Comparison of ENCODE assay signal across 9 mouse cellular contexts in genomic region chr16:20693111-20693701, GRCm38 (mm10). TPM values are rescaled to one million over a fixed set of nuclear protein-coding genes. Genes with fewer than 3 reads are reported as not detected.
DNase-seq lines count a peak whose midpoint lies in the region; ATAC-seq and TF ChIP-seq lines count a peak whose summit lies in the region.
"Had no signal": no experiment of that assay in that cellular context is flagged by ENCODE, and none has a peak within 500 bp of the region (broad histone marks: within the 10 kb centered on the region; RNA-seq: fewer than 3 reads in every experiment).

Fam131a (plus strand) TSS chr16:20693241.

- WGBS in hindbrain, embryonic 10.5 days, result under 1% methylated on average over 37 of the region's 37 CpGs
- under 1% methylated on average over 37 of the region's 37 CpGs for WGBS in lung, embryonic 14.5 days
- WGBS in olfactory bulb, adult 2 months, result under 1% methylated on average over 36 of the region's 37 CpGs

- peaks cover 45% of the 10 kb centered on the region for H3K4me1 ChIP-seq in hindbrain, embryonic 10.5 days (replicated peaks)
- 0 out of 2 replicates have a peak, but pooled peaks cover 2% of the 10 kb centered on the region for H3K4me1 ChIP-seq in lung, embryonic 14.5 days (ENCODE audit: insufficient read depth)
- H3K4me1 ChIP-seq in olfactory bulb, adult 2 months (ENCODE audit: control insufficient read depth, insufficient read depth, low read length), result peaks cover 28% of the 10 kb centered on the region

- peak within 1 kb of the TSS; percentile 64 for H3K9ac ChIP-seq in lung, embryonic 14.5 days

- H3K4me3 ChIP-seq in hindbrain, embryonic 10.5 days, result peak within 1 kb of the TSS; percentile 67
- H3K4me3 ChIP-seq in lung, embryonic 14.5 days (ENCODE audit: low read depth, low read length), result peak within 1 kb of the TSS; percentile 56
- peak within 1 kb of the TSS; percentile 67 for H3K4me3 ChIP-seq in olfactory bulb, adult 2 months (ENCODE audit: insufficient read depth, low read depth, low read length)

- H3K9me3 ChIP-seq in hindbrain, embryonic 10.5 days, result no peaks in the 10 kb centered on the region
- H3K9me3 ChIP-seq in lung, embryonic 14.5 days (ENCODE audit: low read depth, low read length), result no peaks in the 10 kb centered on the region

- peaks cover 20% of the 10 kb centered on the region for H3K27me3 ChIP-seq in hindbrain, embryonic 10.5 days (ENCODE audit: insufficient read depth, poor library complexity, severe bottlenecking)
- H3K27me3 ChIP-seq in lung, embryonic 14.5 days (ENCODE audit: insufficient read depth, low read length), result no peaks in the 10 kb centered on the region

- peak; percentile 53; the same call in 1 of the 2 replicates for TF ChIP-seq POLR2A in olfactory bulb, adult 2 months (IDR thresholded peaks at IDR 0.05; ENCODE audit: insufficient read depth, low read depth, low read length)

- H3K36me3 ChIP-seq in hindbrain, embryonic 10.5 days, result peaks cover 43% of the 10 kb centered on the region
- peaks cover 46% of the 10 kb centered on the region for H3K36me3 ChIP-seq in lung, embryonic 14.5 days (ENCODE audit: insufficient read depth)

- peak within 1 kb of the TSS; percentile 90 for H3K4me2 ChIP-seq in lung, embryonic 14.5 days

- no peak for TF ChIP-seq CTCF in lung, embryonic 14.5 days (IDR thresholded peaks at IDR 0.05; ENCODE audit: low read depth)
- TF ChIP-seq CTCF in olfactory bulb, adult 2 months (IDR thresholded peaks at IDR 0.05; ENCODE audit: insufficient read depth, low read depth, low read length), result no peak

- peak within 1 kb of the TSS; percentile 89 for H3K27ac ChIP-seq in hindbrain, embryonic 10.5 days
- H3K27ac ChIP-seq in lung, embryonic 14.5 days (ENCODE audit: low read depth), result peak within 1 kb of the TSS; percentile 86; the same call in 1 of the 2 replicates
- H3K27ac ChIP-seq in olfactory bulb, adult 2 months (ENCODE audit: insufficient read depth, low read depth, low read length), result peak within 1 kb of the TSS; percentile 71
- H3K27ac ChIP-seq: macrophage had no signal

- DNase-seq in Muller cell, postnatal 12 days (ENCODE audit: inconsistent ontology term), result peak; percentile 95
- peak; percentile 98 to 99 for DNase-seq in cerebellum, postnatal 10 days
- DNase-seq in frontal cortex, postnatal 10 days (ENCODE audit: low spot score in 2 of 2), result peak; percentile 90 to 95
- DNase-seq in hindbrain, embryonic 10.5 days (ENCODE audit: low spot score), result peak; percentile 96
- DNase-seq in layer of hippocampus, adult 9-10 months (ENCODE audit: low spot score), result peak; percentile 88
- DNase-seq in lung, embryonic 14.5 days, result peak; percentile 97
- DNase-seq in thymus, postnatal 10 days (ENCODE audit: low spot score in 2 of 2), result peak; percentile 57 to 68

- peak; percentile 94 for ATAC-seq in lung, embryonic 14.5 days (ENCODE audit: insufficient read depth)

RNA-seq across cellular contexts. Expression of gene Fam131a, which starts in this region (rescaled TPM):
- polyA plus RNA-seq in hindbrain, embryonic 10.5 days (2016; fragmentation: Nextera tagmentation; extraction: Ambion mirVana), result 6.7 and 9.4 TPM in 2 replicates
- 3.4 TPM in 2 replicates for polyA plus RNA-seq in lung, embryonic 14.5 days (2014; fragmentation: Nextera tagmentation; extraction: Ambion mirVana)
- not detected in 2 replicates for polyA plus RNA-seq in olfactory bulb, adult 2 months (2012; ENCODE audit: insufficient read depth, insufficient read length, low replicate concordance, missing spikeins)

Comparison
In these comparisons a context has a peak if more than half of its experiments do, and no peak if none do; other contexts are left out.
1. Peak in every context shown above with its lines: DNase-seq, ATAC-seq, H3K4me3 ChIP-seq and H3K27ac ChIP-seq.